Mouse (Mus musculus): ENCODE measurements around the gene Ppm1b. TPM values are rescaled to one million over a fixed set of nuclear protein-coding genes. Genes with fewer than 3 reads are reported as not detected.

The Ppm1b gene
- polyA plus RNA-seq, 1 experiment = 28.5 TPM

DNA sequence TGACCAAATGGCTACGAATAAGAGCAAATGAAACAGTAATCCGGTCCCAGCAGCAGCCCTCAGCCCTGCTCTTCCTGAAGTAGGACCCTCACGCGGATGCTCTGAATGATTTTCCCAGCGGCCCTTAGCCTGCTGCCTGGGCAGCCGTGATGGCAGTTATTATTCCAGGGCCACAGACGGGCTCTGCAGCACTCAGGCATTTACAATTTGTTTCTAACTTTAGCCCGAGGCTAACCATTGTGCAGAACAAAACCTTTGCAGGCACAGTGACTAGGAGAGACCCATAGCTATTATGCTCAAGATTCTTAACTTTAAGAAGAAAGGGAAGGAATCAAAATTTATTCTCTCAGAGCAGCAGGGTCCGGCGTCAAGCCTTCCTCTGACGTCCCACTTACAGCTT, 115.8 kb downstream of the Ppm1b start:
- DNase-seq (ENCODE audit: low read depth) = no peak

DNA sequence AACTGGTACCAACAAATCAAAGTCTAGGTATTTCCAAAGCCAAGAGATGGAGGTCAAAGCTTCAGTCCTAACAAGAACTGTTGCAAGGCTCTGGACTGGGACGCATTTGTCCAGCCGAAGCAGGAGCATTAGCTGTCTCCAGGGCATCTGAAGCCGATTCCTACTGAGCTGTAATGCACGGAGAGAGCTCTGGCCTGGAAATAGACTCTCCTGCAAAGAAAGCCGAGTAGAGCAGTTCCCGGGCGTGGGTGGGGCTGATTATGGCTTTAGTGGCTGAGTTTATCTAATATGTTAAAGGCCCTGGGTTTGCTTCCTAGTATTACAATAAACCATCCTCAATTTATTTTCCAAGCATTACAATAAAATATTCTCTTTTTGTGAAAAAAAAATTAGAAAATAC, 116.7 kb downstream of the Ppm1b start:
- DNase-seq (ENCODE audit: low read depth) = no peak

Other genes with a start within 250 kb of the Ppm1b start
- 8.1 and 9.4 TPM in 2 replicates for gene Lrpprc, start 166.0 kb upstream of the Ppm1b start, polyA plus RNA-seq (2012; rRNA removed)
- gene Slc3a1, start 71.6 kb downstream of the Ppm1b start, polyA plus RNA-seq (2012; rRNA removed) = 0.36 and 0.42 TPM in 2 replicates
- gene Prepl, start 133.5 kb downstream of the Ppm1b start, polyA plus RNA-seq (2012; rRNA removed) = 16.4 and 19.2 TPM in 2 replicates
- gene Camkmt, start 133.8 kb downstream of the Ppm1b start, polyA plus RNA-seq (2012; rRNA removed) = 2.5 and 3.3 TPM in 2 replicates